Mouse (Mus musculus) left cerebral cortex, postnatal 14 days (tissue): ENCODE results near the gene Ccne1. TPM values are rescaled to one million over a fixed set of nuclear protein-coding genes. Genes with fewer than 3 reads are reported as not detected.
"Not testable (repeated sequence)": the region's sequence is repeated elsewhere in the genome, so short reads cannot be mapped to it uniquely, and the experiment has no call there.

ENCODE experiments used
- DNase-seq, 2 experiments: peaks; one replicate each; pipeline ENCODE4 v3.0.0; 2021 to 2022; ENCODE audit warnings: low spot score in 2 of 2, mixed read lengths in 1 of 2
- intact Hi-C: fragments of 180-260 bp; cut with DNase I; formaldehyde crosslinking; loops from one replicate; pipeline ENCODE4 v1.15.1; 2025
- long read RNA-seq, 2 experiments: library from polyadenylated mRNA; stranded (forward); transcript quantifications; one replicate each; pipeline ENCODE4 v2.0.0; 2021
- total RNA-seq, 2 experiments: library from RNA; stranded (reverse); gene quantifications; 2 replicates each; pipeline ENCODE4 v1.2.3; 2021

Ccne1 gene
- 10 to 100 TPM; 15.3 to 19.5 TPM for total RNA-seq
- long read RNA-seq, experiment 1, transcript Ccne1-201 (12 exons, 2,000 nt), result major isoform, 30 of 33 reads
- long read RNA-seq, experiment 1, partial matches to known transcripts, result 0 of 33 reads
- long read RNA-seq, experiment 1, other reads (novel, unspliced or antisense), result 3 of 33 reads
- long read RNA-seq, experiment 2, transcript Ccne1-201 (12 exons, 2,000 nt), result major isoform, 23 of 26 reads
- long read RNA-seq, experiment 2, partial matches to known transcripts, result 1 of 26 reads
- long read RNA-seq, experiment 2, other reads (novel, unspliced or antisense), result 2 of 26 reads

GRCm38 (mm10) chr7:38107371-38108259 lies at the start of gene Ccne1:
Gene Ccne1, minus strand, starts transcription at chr7:38107534.
- DNase-seq, result peak; percentile 98
- intact Hi-C loops, result no loop called here

- no peak for DNase-seq
- intact Hi-C loops, result no loop called here
These were observed 48.5 kb upstream of the Ccne1 start for GRCm38 (mm10) chr7:38155829-38156228.

- intact Hi-C loops, result no loop called here
- no peak for DNase-seq
These were observed 45.2 kb upstream of the Ccne1 start for GRCm38 (mm10) chr7:38152571-38152970.

GRCm38 (mm10) chr7:38151706-38152312 lies 44.5 kb upstream of the Ccne1 start:
- intact Hi-C loops, result no loop called here
- peak; percentile 50 to 61 for DNase-seq

- intact Hi-C loops, result loop anchor here (10.0 kb wide), 1 partner anchor 57 kb away; no protein-coding TSS in a partner anchor
- no peak for DNase-seq
These were observed 40.1 kb upstream of the Ccne1 start for GRCm38 (mm10) chr7:38147477-38147876.

GRCm38 (mm10) chr7:38141747-38142545 lies 34.6 kb upstream of the Ccne1 start:
- intact Hi-C loops, result loop anchor here (2.0 to 10.0 kb wide), 3 partner anchors 63 to 770 kb away; no protein-coding TSS in a partner anchor
- peak; percentile 86 to 91 for DNase-seq

- intact Hi-C loops, result loop anchor here (2.0 to 10.0 kb wide), 3 partner anchors 64 to 768 kb away; no protein-coding TSS in a partner anchor
- peak; percentile 66 to 82 for DNase-seq
These were observed 33.0 kb upstream of the Ccne1 start for GRCm38 (mm10) chr7:38140324-38140723.

GRCm38 (mm10) chr7:38134471-38134870 lies 27.1 kb upstream of the Ccne1 start:
- intact Hi-C loops, result no loop called here
- no peak for DNase-seq

GRCm38 (mm10) chr7:38131186-38131585 lies 23.9 kb upstream of the Ccne1 start:
- intact Hi-C loops, result loop anchor here (2.0 kb wide), 1 partner anchor 70 kb away; no protein-coding TSS in a partner anchor

GRCm38 (mm10) chr7:38129986-38130729 lies 22.8 kb upstream of the Ccne1 start:
- intact Hi-C loops, result loop anchor here (2.0 kb wide), 1 partner anchor 69 kb away; no protein-coding TSS in a partner anchor

More at GRCm38 (mm10) chr7:38131186-38131585, 23.9 kb upstream of the Ccne1 start:
- DNase-seq, result peak in 1 of 2 experiments; percentile 66

GRCm38 (mm10) chr7:38129491-38129890 lies 22.2 kb upstream of the Ccne1 start:
- intact Hi-C loops, result no loop called here
- no peak for DNase-seq

More at GRCm38 (mm10) chr7:38129986-38130729, 22.8 kb upstream of the Ccne1 start:
- no peak for DNase-seq

- DNase-seq, intact Hi-C loops: not testable (repeated sequence)
These were observed 20.9 kb upstream of the Ccne1 start for GRCm38 (mm10) chr7:38128256-38128655.

- intact Hi-C loops, result no loop called here
- DNase-seq, result no peak
These were observed 18.3 kb upstream of the Ccne1 start for GRCm38 (mm10) chr7:38125565-38126159.

GRCm38 (mm10) chr7:38124164-38124563 lies 16.8 kb upstream of the Ccne1 start:
- intact Hi-C loops, DNase-seq: not testable (repeated sequence)

GRCm38 (mm10) chr7:38118594-38118993 lies 11.3 kb upstream of the Ccne1 start:
- DNase-seq, result no peak
- intact Hi-C loops, result no loop called here

GRCm38 (mm10) chr7:38112451-38112850 lies 5.1 kb upstream of the Ccne1 start:
- intact Hi-C loops, result no loop called here
- DNase-seq, result no peak

- DNase-seq, result peak; percentile 13 to 49
- intact Hi-C loops, result no loop called here
These were observed 4.7 kb upstream of the Ccne1 start for GRCm38 (mm10) chr7:38111996-38112395.

- intact Hi-C loops, result no loop called here
- DNase-seq, result peak in 1 of 2 experiments; percentile 12
These were observed 912 bp upstream of the Ccne1 start for GRCm38 (mm10) chr7:38108260-38108632.
